ENCODE assay signal across 9 mouse cellular contexts in genomic region chr9:27739287-27739686, GRCm38 (mm10). TPM values are rescaled to one million over a fixed set of nuclear protein-coding genes. Genes with fewer than 3 reads are reported as not detected.
DNase-seq lines count a peak whose midpoint lies in the region; ATAC-seq and TF ChIP-seq lines count a peak whose summit lies in the region.
"Had no signal": no experiment of that assay in that cellular context is flagged by ENCODE, and none has a peak within 500 bp of the region (broad histone marks: within the 10 kb centered on the region; RNA-seq: fewer than 3 reads in every experiment).

No protein-coding gene starts in this region.

- H3K27ac ChIP-seq in forebrain, postnatal 0 days (ENCODE audit: low read depth, low read length), result no peak overlapping the region
- H3K27ac ChIP-seq in forebrain, embryonic 12.5 days, result no peak overlapping the region
- H3K27ac ChIP-seq in midbrain, embryonic 10.5 days (replicated peaks), result no peak overlapping the region
- no peak overlapping the region for H3K27ac ChIP-seq in midbrain, embryonic 15.5 days

- H3K9ac ChIP-seq in forebrain, postnatal 0 days, result no peak overlapping the region
- no peak overlapping the region for H3K9ac ChIP-seq in forebrain, embryonic 12.5 days
- no peak overlapping the region for H3K9ac ChIP-seq in midbrain, embryonic 15.5 days

- H3K36me3 ChIP-seq in forebrain, postnatal 0 days (ENCODE audit: insufficient read depth), result no peaks in the 10 kb centered on the region
- H3K36me3 ChIP-seq in forebrain, embryonic 12.5 days (replicated peaks), result no peaks in the 10 kb centered on the region
- H3K36me3 ChIP-seq in midbrain, embryonic 10.5 days, result no peaks in the 10 kb centered on the region
- H3K36me3 ChIP-seq in midbrain, embryonic 15.5 days (replicated peaks), result no peaks in the 10 kb centered on the region

- H3K4me1 ChIP-seq in forebrain, postnatal 0 days (ENCODE audit: insufficient read depth), result no peaks in the 10 kb centered on the region
- H3K4me1 ChIP-seq in forebrain, embryonic 12.5 days, result no peaks in the 10 kb centered on the region
- H3K4me1 ChIP-seq in midbrain, embryonic 10.5 days, result no peaks in the 10 kb centered on the region
- H3K4me1 ChIP-seq in midbrain, embryonic 15.5 days, result no peaks in the 10 kb centered on the region

- H3K4me2 ChIP-seq in forebrain, postnatal 0 days (ENCODE audit: low read depth), result no peak overlapping the region
- no peak overlapping the region for H3K4me2 ChIP-seq in forebrain, embryonic 12.5 days
- no peak overlapping the region for H3K4me2 ChIP-seq in midbrain, embryonic 15.5 days

- no peak for ATAC-seq in forebrain, postnatal 0 days
- ATAC-seq in forebrain, embryonic 12.5 days (ENCODE audit: low FRiP score), result no peak
- ATAC-seq in midbrain, embryonic 15.5 days (replicated peaks), result no peak

- TF ChIP-seq CTCF in forebrain, postnatal 0 days (IDR thresholded peaks at IDR 0.05; ENCODE audit: low read depth), result peak; percentile 53; the same call in 1 of the 2 replicates

- no peak overlapping the region for H3K4me3 ChIP-seq in forebrain, postnatal 0 days (ENCODE audit: low read depth, low read length)
- H3K4me3 ChIP-seq in forebrain, embryonic 12.5 days (replicated peaks), result no peak overlapping the region
- no peak overlapping the region for H3K4me3 ChIP-seq in midbrain, embryonic 10.5 days
- H3K4me3 ChIP-seq in midbrain, embryonic 15.5 days, result no peak overlapping the region

- WGBS in forebrain, postnatal 0 days, result 33% methylated on average over 3 of the region's 3 CpGs
- 27% methylated on average over 3 of the region's 3 CpGs for WGBS in forebrain, embryonic 12.5 days
- 14% methylated on average over 3 of the region's 3 CpGs for WGBS in midbrain, embryonic 10.5 days
- WGBS in midbrain, embryonic 15.5 days, result 25% methylated on average over 3 of the region's 3 CpGs

- H3K27me3 ChIP-seq in forebrain, postnatal 0 days (ENCODE audit: insufficient read depth, low read length), result no peaks in the 10 kb centered on the region
- H3K27me3 ChIP-seq in forebrain, embryonic 12.5 days, result no peaks in the 10 kb centered on the region
- no peaks in the 10 kb centered on the region for H3K27me3 ChIP-seq in midbrain, embryonic 10.5 days (ENCODE audit: low read depth, poor library complexity, severe bottlenecking)
- H3K27me3 ChIP-seq in midbrain, embryonic 15.5 days (replicated peaks), result no peaks in the 10 kb centered on the region

- peak; percentile 9 for DNase-seq in forebrain, postnatal 0 days
- peak; percentile 31 for DNase-seq in midbrain, embryonic 10.5 days (ENCODE audit: low spot score)
- peak; percentile 29 for DNase-seq in c-Kit-positive CD71-negative TER-119-negative erythroid progenitor cells, embryonic 14.5 days (ENCODE audit: low read depth)
- DNase-seq in kidney, postnatal 14 days, result peak; percentile 34
- DNase-seq in yolk sac, embryonic 10.5 days (ENCODE audit: low spot score), result peak; percentile 4
- no peak for DNase-seq in urinary bladder, postnatal 36 days (ENCODE audit: low spot score in 2 of 2)

- H3K9me3 ChIP-seq in forebrain, postnatal 0 days (ENCODE audit: low read length), result no peaks in the 10 kb centered on the region
- no peaks in the 10 kb centered on the region for H3K9me3 ChIP-seq in forebrain, embryonic 12.5 days
- H3K9me3 ChIP-seq in midbrain, embryonic 10.5 days (replicated peaks), result no peaks in the 10 kb centered on the region
- no peaks in the 10 kb centered on the region for H3K9me3 ChIP-seq in midbrain, embryonic 15.5 days

RNA-seq across cellular contexts. Expression of gene Opcml, which starts 51.3 kb away (rescaled TPM):
- 128 and 140 TPM in 2 replicates for total RNA-seq in forebrain, postnatal 0 days (2014; rRNA removed)
- 34.0 and 48.3 TPM in 2 replicates for polyA plus RNA-seq in forebrain, postnatal 0 days (2015; fragmentation: Nextera tagmentation; extraction: Ambion mirVana)
- 4.6 and 6.2 TPM in 2 replicates for polyA plus RNA-seq in forebrain, embryonic 12.5 days (2016; fragmentation: Nextera tagmentation; extraction: Ambion mirVana)
- 2.0 and 3.1 TPM in 2 replicates for polyA plus RNA-seq in midbrain, embryonic 10.5 days (2016; fragmentation: Nextera tagmentation; extraction: Ambion mirVana)
- 49.3 and 58.4 TPM in 2 replicates for polyA plus RNA-seq in midbrain, embryonic 15.5 days (2015; fragmentation: Nextera tagmentation; extraction: Ambion mirVana)
- total RNA-seq: hematopoietic stem cell, adult 5-6 weeks had no signal

Comparison
In these comparisons a context has a peak if more than half of its experiments do, and no peak if none do; other contexts are left out.
1. DNase-seq: peak in forebrain, postnatal 0 days (single experiment), midbrain, embryonic 10.5 days (single experiment), c-Kit-positive CD71-negative TER-119-negative erythroid progenitor cells, embryonic 14.5 days (single experiment), kidney, postnatal 14 days (single experiment) and yolk sac, embryonic 10.5 days (single experiment); none in urinary bladder, postnatal 36 days (0 of 2).